Mouse (Mus musculus): ENCODE data around the gene Hsd3b2. TPM values are rescaled to one million over a fixed set of nuclear protein-coding genes. Genes with fewer than 3 reads are reported as not detected.
"Not testable (repeated sequence)": the region's sequence is repeated elsewhere in the genome, so short reads cannot be mapped to it uniquely, and the experiment has no call there.

Gene Hsd3b2
- total RNA-seq (2021) (not detected), polyA plus RNA-seq (2012; rRNA removed) (not detected in 2 replicates)
- long read RNA-seq, result 0 reads

DNA sequence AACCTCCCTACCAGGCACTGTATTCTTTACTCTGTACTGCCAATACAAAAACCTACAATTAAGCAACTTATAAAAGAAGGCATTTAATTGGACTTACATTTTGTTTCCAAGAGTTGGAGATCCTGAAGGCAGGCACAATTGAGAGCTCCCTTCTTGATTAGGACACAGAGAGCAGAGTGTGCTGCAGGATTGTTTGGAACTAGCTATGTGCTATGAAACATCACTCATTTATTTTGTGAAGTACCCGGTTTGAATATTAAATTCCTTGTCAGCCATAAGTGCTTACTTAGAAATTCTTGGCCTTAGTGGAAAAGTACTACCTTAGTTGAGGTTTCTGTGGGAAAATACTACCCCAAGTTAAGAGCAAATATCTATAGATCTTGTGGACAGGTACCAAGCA is at the start of gene Hsd3b2:
Gene Hsd3b2, minus strand, starts transcription at position 168 of the 400 bp plus-strand sequence.
- Histone ChIP-seq H3K79me2 (replicated peaks; ENCODE audit: control insufficient read depth, insufficient read depth, low read length) (no peaks in the 10 kb centered on the region), H3K27me3 (ENCODE audit: control insufficient read depth, insufficient read depth, low read length) (no peaks in the 10 kb centered on the region), H3K9ac (ENCODE audit: low read depth, low read length) (no peak within 1 kb of the TSS), H3K27ac (no peak within 1 kb of the TSS), H3K4me1 (ENCODE audit: control insufficient read depth, insufficient read depth, low read length) (no peaks in the 10 kb centered on the region), H3K4me3 (no peak within 1 kb of the TSS), H3K36me3 (ENCODE audit: control insufficient read depth, insufficient read depth, low read length) (no peaks in the 10 kb centered on the region)
- intact Hi-C loops (cut with DNase I), result loop anchor here (2.0 kb wide), 1 partner anchor 36 kb away; no protein-coding TSS in a partner anchor
- WGBS, result 51% methylated on average over 1 of the region's 1 CpGs
- TF ChIP-seq CTCF (IDR thresholded peaks at IDR 0.05) (no peak), POLR2A (IDR thresholded peaks at IDR 0.05; ENCODE audit: insufficient read depth, low read depth, low read length) (no peak), EP300 (IDR thresholded peaks at IDR 0.05; ENCODE audit: insufficient read depth, low read depth, low read length) (no peak)
- no peak for DNase-seq

DNA sequence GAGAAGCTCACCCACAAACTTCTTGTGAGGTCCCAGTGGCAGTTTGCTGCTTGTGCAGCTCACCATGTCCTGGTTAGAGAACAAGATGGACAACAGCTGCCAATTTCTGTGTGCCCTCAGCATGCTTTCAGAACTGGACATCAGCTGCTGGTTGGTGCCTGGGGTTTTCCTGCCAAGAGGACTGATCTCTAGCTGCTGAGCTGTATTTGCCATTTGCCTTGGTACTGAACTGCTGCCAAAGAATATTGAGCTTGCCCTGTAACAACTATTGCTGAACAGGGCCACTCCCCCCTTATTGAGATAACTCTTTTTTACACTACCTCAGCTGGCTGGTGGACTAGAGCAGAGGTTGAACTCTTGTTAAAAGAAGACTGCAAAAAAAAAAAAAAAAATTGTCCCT is 39.8 kb upstream of the Hsd3b2 start:
- Histone ChIP-seq H3K4me3 (no peak overlapping the region), H3K36me3 (ENCODE audit: control insufficient read depth, insufficient read depth, low read length) (no peaks in the 10 kb centered on the region), H3K27ac (no peak overlapping the region), H3K4me1 (ENCODE audit: control insufficient read depth, insufficient read depth, low read length) (no peaks in the 10 kb centered on the region), H3K27me3 (ENCODE audit: control insufficient read depth, insufficient read depth, low read length) (no peaks in the 10 kb centered on the region), H3K79me2 (replicated peaks; ENCODE audit: control insufficient read depth, insufficient read depth, low read length) (no peaks in the 10 kb centered on the region), H3K9ac (ENCODE audit: low read depth, low read length) (no peak overlapping the region)
- DNase-seq, result peak; percentile 17 to 38
- intact Hi-C loops (cut with DNase I), result no loop called here
- TF ChIP-seq CTCF (IDR thresholded peaks at IDR 0.05), result 0 out of 2 replicates have a peak, but pooled peaks have one; percentile 4
- no peak for TF ChIP-seq POLR2A (IDR thresholded peaks at IDR 0.05; ENCODE audit: insufficient read depth, low read depth, low read length)

DNA sequence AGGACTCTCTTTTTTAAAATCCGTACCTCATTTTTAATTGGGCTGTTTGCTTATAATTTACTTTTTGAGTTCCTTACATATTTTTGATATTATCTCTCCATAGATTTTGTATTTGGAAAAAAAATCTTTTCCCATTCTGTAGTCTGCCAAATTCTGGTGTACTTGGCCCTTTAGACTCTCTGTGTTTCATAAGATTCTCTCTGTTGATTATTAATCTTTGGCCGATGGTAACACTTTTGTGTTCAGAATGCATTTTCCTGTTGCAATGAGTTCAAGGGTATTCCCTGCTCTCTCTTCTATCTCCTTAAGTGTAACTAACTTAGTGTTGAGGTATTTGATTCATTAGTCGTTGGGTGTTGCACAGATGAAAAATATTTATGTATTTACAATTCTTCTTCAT is 32.5 kb upstream of the Hsd3b2 start:
- Histone ChIP-seq H3K79me2 (replicated peaks; ENCODE audit: control insufficient read depth, insufficient read depth, low read length) (no peaks in the 10 kb centered on the region), H3K4me1 (ENCODE audit: control insufficient read depth, insufficient read depth, low read length) (no peaks in the 10 kb centered on the region), H3K9ac (ENCODE audit: low read depth, low read length) (no peak overlapping the region), H3K27ac (no peak overlapping the region), H3K4me3 (no peak overlapping the region), H3K36me3 (ENCODE audit: control insufficient read depth, insufficient read depth, low read length) (no peaks in the 10 kb centered on the region), H3K27me3 (ENCODE audit: control insufficient read depth, insufficient read depth, low read length) (no peaks in the 10 kb centered on the region)
- no peak for DNase-seq
- WGBS, result 76% methylated on average over 3 of the region's 3 CpGs
- TF ChIP-seq CTCF (IDR thresholded peaks at IDR 0.05), result no peak
- no peak for TF ChIP-seq POLR2A (IDR thresholded peaks at IDR 0.05; ENCODE audit: insufficient read depth, low read depth, low read length)
- TF ChIP-seq EP300 (IDR thresholded peaks at IDR 0.05; ENCODE audit: insufficient read depth, low read depth, low read length), result no peak
- intact Hi-C loops (cut with DNase I), result no loop called here

DNA sequence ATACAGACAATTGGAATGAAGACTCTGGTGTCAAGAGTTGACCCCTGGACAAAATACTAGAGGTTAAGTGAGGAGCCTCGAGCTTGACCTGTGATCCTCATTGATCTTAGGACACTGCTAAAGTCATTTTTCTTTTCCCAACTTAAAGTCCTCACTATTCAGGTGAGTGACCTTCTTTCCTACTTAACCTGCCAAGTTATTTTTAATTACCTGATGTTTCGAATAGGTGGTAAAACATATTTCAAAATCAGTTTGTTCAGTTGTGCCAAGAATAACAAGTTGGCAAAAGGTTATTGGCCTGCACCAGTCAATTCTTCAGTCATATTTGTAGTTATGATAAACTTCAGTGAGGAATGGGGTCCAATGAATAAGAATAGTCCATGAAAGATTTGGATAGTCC is 27.8 kb upstream of the Hsd3b2 start:
- TF ChIP-seq POLR2A (IDR thresholded peaks at IDR 0.05; ENCODE audit: insufficient read depth, low read depth, low read length) (no peak), EP300 (IDR thresholded peaks at IDR 0.05; ENCODE audit: insufficient read depth, low read depth, low read length) (no peak), CTCF (IDR thresholded peaks at IDR 0.05) (no peak)
- no peak overlapping the region for H3K4me3 ChIP-seq
- H3K27ac ChIP-seq, result no peak overlapping the region
- no peak for DNase-seq
- H3K79me2 ChIP-seq (replicated peaks; ENCODE audit: control insufficient read depth, insufficient read depth, low read length), result no peaks in the 10 kb centered on the region
- no peaks in the 10 kb centered on the region for H3K27me3 ChIP-seq (ENCODE audit: control insufficient read depth, insufficient read depth, low read length)
- H3K4me1 ChIP-seq (ENCODE audit: control insufficient read depth, insufficient read depth, low read length), result no peaks in the 10 kb centered on the region
- intact Hi-C loops (cut with DNase I), result no loop called here
- H3K9ac ChIP-seq (ENCODE audit: low read depth, low read length), result no peak overlapping the region
- no peaks in the 10 kb centered on the region for H3K36me3 ChIP-seq (ENCODE audit: control insufficient read depth, insufficient read depth, low read length)
- 50% methylated on average over 2 of the region's 2 CpGs for WGBS

DNA sequence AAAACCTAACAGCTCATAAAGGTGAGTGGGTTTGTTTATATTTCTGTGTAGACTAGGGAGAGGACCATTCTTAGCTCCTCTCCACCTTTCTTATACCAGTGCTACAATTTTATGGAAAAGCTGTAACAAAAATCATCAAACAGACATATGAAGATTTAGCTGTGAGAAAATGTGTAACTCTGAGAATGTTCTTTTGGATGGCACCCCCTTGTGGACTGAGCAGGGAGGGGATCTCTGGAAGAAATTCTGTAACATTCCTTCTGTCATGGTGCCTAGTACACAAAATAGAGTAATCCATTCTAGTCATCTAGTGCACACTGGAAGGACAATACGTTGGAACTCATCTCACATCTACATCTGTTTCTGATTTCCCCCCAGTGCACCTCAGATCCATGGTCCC is 16.7 kb upstream of the Hsd3b2 start:
- H3K4me3 ChIP-seq; H3K9ac ChIP-seq (ENCODE audit: low read depth, low read length); H3K79me2 ChIP-seq (replicated peaks; ENCODE audit: control insufficient read depth, insufficient read depth, low read length); H3K36me3 ChIP-seq (ENCODE audit: control insufficient read depth, insufficient read depth, low read length); H3K4me1 ChIP-seq (ENCODE audit: control insufficient read depth, insufficient read depth, low read length); H3K27me3 ChIP-seq (ENCODE audit: control insufficient read depth, insufficient read depth, low read length); DNase-seq; H3K27ac ChIP-seq; intact Hi-C loops (cut with DNase I): not testable (repeated sequence)
- 49% methylated on average over 1 of the region's 1 CpGs for WGBS

DNA sequence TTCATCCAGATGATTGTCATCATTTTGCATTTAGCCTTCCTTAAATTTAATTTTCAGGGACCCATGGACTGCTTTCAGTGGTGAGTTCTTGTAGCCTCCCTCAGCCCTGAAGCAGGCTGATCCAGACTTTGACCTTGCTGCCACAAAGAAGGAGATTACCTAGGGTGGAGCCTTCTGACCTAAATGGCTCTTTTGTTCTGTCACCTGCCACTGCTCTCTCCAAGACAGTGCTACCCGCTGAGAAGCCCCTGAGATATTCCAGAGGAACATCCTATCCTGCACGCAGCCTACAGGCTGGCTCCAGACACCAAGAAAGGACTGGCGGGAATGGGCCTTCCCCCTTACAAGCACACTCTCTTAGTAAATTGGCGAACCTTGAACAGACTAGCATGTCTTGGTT is 10.0 kb upstream of the Hsd3b2 start:
- Histone ChIP-seq H3K9ac (ENCODE audit: low read depth, low read length) (no peak overlapping the region), H3K4me3 (no peak overlapping the region), H3K27ac (no peak overlapping the region), H3K27me3 (ENCODE audit: control insufficient read depth, insufficient read depth, low read length) (no peaks in the 10 kb centered on the region), H3K79me2 (replicated peaks; ENCODE audit: control insufficient read depth, insufficient read depth, low read length) (no peaks in the 10 kb centered on the region), H3K4me1 (ENCODE audit: control insufficient read depth, insufficient read depth, low read length) (no peaks in the 10 kb centered on the region), H3K36me3 (ENCODE audit: control insufficient read depth, insufficient read depth, low read length) (no peaks in the 10 kb centered on the region)
- TF ChIP-seq CTCF (IDR thresholded peaks at IDR 0.05), result no peak
- TF ChIP-seq POLR2A (IDR thresholded peaks at IDR 0.05; ENCODE audit: insufficient read depth, low read depth, low read length), result no peak
- no peak for TF ChIP-seq EP300 (IDR thresholded peaks at IDR 0.05; ENCODE audit: insufficient read depth, low read depth, low read length)
- WGBS, result 64% methylated on average over 4 of the region's 4 CpGs
- DNase-seq, result no peak
- intact Hi-C loops (cut with DNase I), result no loop called here

Measured in heart, adult 2 months (tissue).